Mouse (Mus musculus) adrenal gland, postnatal 25 days (tissue): ENCODE data around the gene Prss3. TPM values are rescaled to one million over a fixed set of nuclear protein-coding genes. Genes with fewer than 3 reads are reported as not detected.
"Not testable (repeated sequence)": the region's sequence is repeated elsewhere in the genome, so short reads cannot be mapped to it uniquely, and the experiment has no call there.

Experiments
- DNase-seq: peaks from one replicate; pipeline ENCODE4 v3.0.0; 2021; ENCODE audit warnings: mixed read lengths
- long read RNA-seq: library from polyadenylated mRNA; stranded (forward); transcript quantifications from one replicate; pipeline ENCODE4 v2.0.0, GENCODE M21; 2021
- total RNA-seq: library from RNA; stranded (reverse); gene quantifications from 2 replicates; pipeline ENCODE4 v1.2.3, GENCODE M21; 2021

Gene Prss3
- not detected in 2 replicates for total RNA-seq
- long read RNA-seq: 0 reads

- DNase-seq: not testable (repeated sequence)
Observed at GRCm38 (mm10) chr6:41377578-41377977, at the start of gene Prss3. Gene Prss3, minus strand, starts transcription at chr6:41377678.

- DNase-seq: not testable (repeated sequence)
Observed at GRCm38 (mm10) chr6:41392056-41392455, 14.6 kb upstream of the Prss3 start, which contains the start of gene Gm5771. Gene Gm5771, plus strand, starts transcription at chr6:41392356.

GRCm38 (mm10) chr6:41391640-41392039 lies 14.2 kb upstream of the Prss3 start:
- DNase-seq: not testable (repeated sequence)

- no peak for DNase-seq
Observed at GRCm38 (mm10) chr6:41386781-41387180, 9.3 kb upstream of the Prss3 start.

- DNase-seq: not testable (repeated sequence)
Observed at GRCm38 (mm10) chr6:41373772-41374171, 3.7 kb downstream of the Prss3 start.

GRCm38 (mm10) chr6:41353932-41354331 lies 23.5 kb downstream of the Prss3 start, which contains the start of gene Try10:
Gene Try10, plus strand, starts transcription at chr6:41354105.
- no peak for DNase-seq

Other genes starting within 250 kb of the Prss3 start
- 0.43 TPM in 1 of 2 replicates, not detected in the other for gene Try4, start 75.4 kb downstream of the Prss3 start, total RNA-seq
- not detected in 2 replicates for gene Try5, start 60.8 kb downstream of the Prss3 start, total RNA-seq
- gene Try10, start 23.6 kb downstream of the Prss3 start, total RNA-seq: not detected in 2 replicates
- gene Gm5771, start 14.7 kb upstream of the Prss3 start, total RNA-seq: not detected in 2 replicates
- gene Gm10334, start 68.5 kb upstream of the Prss3 start, total RNA-seq: not detected in 2 replicates
- gene Prss1, start 81.3 kb upstream of the Prss3 start, total RNA-seq: not detected in 2 replicates
- gene Prss2, start 144.1 kb upstream of the Prss3 start, total RNA-seq: not detected in 2 replicates
- gene Ephb6, start 227.8 kb upstream of the Prss3 start, total RNA-seq: 24.7 and 30.3 TPM in 2 replicates